Mouse (Mus musculus) megakaryocyte progenitor cell, adult 5-6 weeks (primary cell): ENCODE measurements around the gene Zdhhc5. TPM values are rescaled to one million over a fixed set of nuclear protein-coding genes. Genes with fewer than 3 reads are reported as not detected.

Experiments
- ATAC-seq: replicated peaks from 2 replicates; pipeline ENCODE4 v1.8.0; 2016; ENCODE audit warnings: mild to moderate bottlenecking, moderate TSS enrichment, inconsistent platforms; ENCODE audit not compliant: poor library complexity
- total RNA-seq, 2 experiments: library from RNA; stranded (forward) in 1 of 2; stranded (reverse) in 1 of 2; fragments of 157-497, 149-512 nt in 1 of 2; fragments of 200-1000 nt in 1 of 2; gene quantifications; 2 replicates each; pipeline versions ENCODE4 v1.2.3 to v1.2.4; 2015 to 2017

Gene Zdhhc5
- 44.0 and 46.1 TPM in 2 replicates for total RNA-seq (2015)
- total RNA-seq (2017): 29.1 and 30.6 TPM in 2 replicates

GRCm38 (mm10) chr2:84714811-84715561 lies at the start of gene Zdhhc5:
TSS of gene Zdhhc5 (minus strand) at chr2:84715180.
- peak; percentile 80 for ATAC-seq

- no peak for ATAC-seq
Observed at GRCm38 (mm10) chr2:84762818-84763217, 47.8 kb upstream of the Zdhhc5 start.

GRCm38 (mm10) chr2:84762295-84762694 lies 47.3 kb upstream of the Zdhhc5 start:
- ATAC-seq: no peak

GRCm38 (mm10) chr2:84761840-84762239 lies 46.9 kb upstream of the Zdhhc5 start:
- no peak for ATAC-seq

- no peak for ATAC-seq
Observed at GRCm38 (mm10) chr2:84761309-84761708, 46.3 kb upstream of the Zdhhc5 start.

GRCm38 (mm10) chr2:84760777-84761176 lies 45.8 kb upstream of the Zdhhc5 start:
- ATAC-seq: no peak

GRCm38 (mm10) chr2:84758542-84759127 lies 43.7 kb upstream of the Zdhhc5 start:
- peak; percentile 96 for ATAC-seq

- ATAC-seq: peak; percentile 59
Observed at GRCm38 (mm10) chr2:84757026-84757682, 42.2 kb upstream of the Zdhhc5 start.

GRCm38 (mm10) chr2:84756245-84756644 lies 41.3 kb upstream of the Zdhhc5 start:
- no peak for ATAC-seq

GRCm38 (mm10) chr2:84750115-84750514 lies 35.1 kb upstream of the Zdhhc5 start:
- ATAC-seq: no peak

- ATAC-seq: no peak
Observed at GRCm38 (mm10) chr2:84744126-84744525, 29.1 kb upstream of the Zdhhc5 start.

- ATAC-seq: peak; percentile 61
Observed at GRCm38 (mm10) chr2:84743561-84743960, 28.6 kb upstream of the Zdhhc5 start, which contains the start of gene Gm19426. TSS of gene Gm19426 (minus strand) at chr2:84743655.

GRCm38 (mm10) chr2:84742451-84743283 lies 27.7 kb upstream of the Zdhhc5 start:
- ATAC-seq: peak; percentile 34

- no peak for ATAC-seq
Observed at GRCm38 (mm10) chr2:84741841-84742450, 27.0 kb upstream of the Zdhhc5 start.

GRCm38 (mm10) chr2:84740608-84741333 lies 25.8 kb upstream of the Zdhhc5 start:
- peak; percentile 64 for ATAC-seq

GRCm38 (mm10) chr2:84738271-84738911 lies 23.4 kb upstream of the Zdhhc5 start:
- ATAC-seq: no peak

- no peak for ATAC-seq
Observed at GRCm38 (mm10) chr2:84737451-84737925, 22.5 kb upstream of the Zdhhc5 start.

- no peak for ATAC-seq
Observed at GRCm38 (mm10) chr2:84736312-84737161, 21.6 kb upstream of the Zdhhc5 start.
